In genomic region chr2:59854363-59854762, GRCm38 (mm10) we compare ENCODE assay signal across 13 mouse cellular contexts.
"Had no signal": no experiment of that assay in that cellular context is flagged by ENCODE, and none has a peak within 500 bp of the region (broad histone marks: within the 10 kb centered on the region; RNA-seq: fewer than 3 reads in every experiment).

No protein-coding gene starts in this region.

- H3K4me3 ChIP-seq: limb, embryonic 15.5 days; liver, embryonic 12.5 days; midbrain, embryonic 15.5 days; neural tube, embryonic 12.5 days; stomach, embryonic 15.5 days had no signal

- H3K9ac ChIP-seq: limb, embryonic 15.5 days; liver, embryonic 12.5 days; lung, embryonic 14.5 days; midbrain, embryonic 15.5 days; neural tube, embryonic 12.5 days; stomach, embryonic 15.5 days had no signal

- H3K27me3 ChIP-seq: limb, embryonic 15.5 days; liver, embryonic 12.5 days; midbrain, embryonic 15.5 days; neural tube, embryonic 12.5 days; stomach, embryonic 15.5 days had no signal

- H3K4me2 ChIP-seq: limb, embryonic 15.5 days; liver, embryonic 12.5 days; lung, embryonic 14.5 days; midbrain, embryonic 11.5 days; midbrain, embryonic 15.5 days; neural tube, embryonic 12.5 days; stomach, embryonic 15.5 days had no signal

- H3K36me3 ChIP-seq: midbrain, embryonic 15.5 days; neural tube, embryonic 12.5 days had no signal

- DNase-seq: kidney, postnatal 36 days; layer of hippocampus, adult 9-11 months; layer of hippocampus, postnatal 36 days; lung, embryonic 14.5 days; lung, postnatal 10 days; lung, postnatal 4 days had no signal

- ATAC-seq: liver, embryonic 12.5 days; midbrain, embryonic 15.5 days had no signal

- H3K27ac ChIP-seq: kidney, postnatal 0 days; limb, embryonic 15.5 days; liver, embryonic 12.5 days; midbrain, embryonic 15.5 days; neural tube, embryonic 12.5 days; stomach, embryonic 15.5 days had no signal

- H3K9me3 ChIP-seq: limb, embryonic 15.5 days; liver, embryonic 12.5 days; midbrain, embryonic 15.5 days; neural tube, embryonic 12.5 days; stomach, embryonic 15.5 days had no signal

- H3K4me1 ChIP-seq: limb, embryonic 15.5 days; liver, embryonic 12.5 days; midbrain, embryonic 15.5 days; neural tube, embryonic 12.5 days; stomach, embryonic 15.5 days had no signal
